Mouse (Mus musculus) thymus, adult 2 months (tissue): ENCODE results near the gene Slc22a18.

Source experiments
- CTCF ChIP-seq: fragments of 200-500 bp; IDR thresholded peaks from 2 replicates; pipeline ENCODE4 v1.5.1; 2012; ENCODE audit warnings: mild to moderate bottlenecking, control low read depth, low read length, moderate library complexity, borderline replicate concordance; ENCODE audit not compliant: control insufficient read depth, poor library complexity, insufficient read depth; ENCODE audit errors: extremely low read depth
- POLR2A ChIP-seq: fragments of 200-500 bp; IDR thresholded peaks from 2 replicates; pipeline ENCODE4 v1.6.1; 2012; ENCODE audit warnings: mild to moderate bottlenecking, low read length, control low read depth, moderate library complexity; ENCODE audit not compliant: control insufficient read depth, poor library complexity, insufficient read depth; ENCODE audit errors: extremely low read depth

- TF ChIP-seq POLR2A (no peak), CTCF (no peak)
Observed at GRCm38 (mm10) chr7:143428142-143428813, 45.3 kb upstream of the Slc22a18 start.
